Comparison of ENCODE assay signal across 12 mouse cellular contexts in genomic region chr5:74391346-74391745, GRCm38 (mm10).
"Had no signal": no experiment of that assay in that cellular context is flagged by ENCODE, and none has a peak within 500 bp of the region (broad histone marks: within the 10 kb centered on the region; RNA-seq: fewer than 3 reads in every experiment).

No protein-coding gene starts in this region.

- DNase-seq: kidney, adult 8-10 months; kidney, postnatal 36 days; lung, adult 2 months; lung, postnatal 36 days; thymus, adult 18-20 months; thymus, postnatal 36 days had no signal

- H3K4me1 ChIP-seq: liver, embryonic 15.5 days; neural tube, embryonic 12.5 days had no signal

- H3K9me3 ChIP-seq: liver, embryonic 15.5 days; neural tube, embryonic 12.5 days had no signal

- H3K27me3 ChIP-seq: liver, embryonic 15.5 days; neural tube, embryonic 12.5 days had no signal

- ATAC-seq: intestine, postnatal 0 days; lung, postnatal 0 days had no signal

- H3K4me3 ChIP-seq: liver, embryonic 15.5 days; neural tube, embryonic 12.5 days had no signal

- H3K27ac ChIP-seq: liver, embryonic 15.5 days; neural tube, embryonic 12.5 days; stomach, postnatal 0 days had no signal

- H3K36me3 ChIP-seq: liver, embryonic 15.5 days; neural tube, embryonic 12.5 days had no signal

- H3K4me2 ChIP-seq: liver, embryonic 11.5 days; liver, embryonic 15.5 days; neural tube, embryonic 12.5 days had no signal

- H3K9ac ChIP-seq: liver, embryonic 15.5 days; neural tube, embryonic 12.5 days had no signal
